Mouse (Mus musculus) layer of hippocampus, postnatal 25 days (tissue): ENCODE data around the gene Pga5. TPM values are rescaled to one million over a fixed set of nuclear protein-coding genes. Genes with fewer than 3 reads are reported as not detected.

Experiments used
- total RNA-seq, 2 experiments: library from RNA; stranded (reverse); gene quantifications; 2 replicates each; pipeline ENCODE4 v1.2.3; 2021

Gene Pga5
- total RNA-seq, 2 experiments from 2014 or later: not detected

Other genes starting within 250 kb of the Pga5 start
- 10 to 100 TPM; 76.2 to 78.9 TPM for gene Lrrc10b, start 220.6 kb downstream of the Pga5 start, total RNA-seq
- gene Ppp1r32, start 195.1 kb downstream of the Pga5 start, total RNA-seq: 1 to 10 TPM; 1.7 to 3.4 TPM
- 10 to 100 TPM; 65.9 to 72.2 TPM for gene Cpsf7, start 152.8 kb downstream of the Pga5 start, total RNA-seq
- 10 to 100 TPM; 52.4 to 60.0 TPM for gene Sdhaf2, start 151.9 kb downstream of the Pga5 start, total RNA-seq
- 10 to 100 TPM; 11.1 to 11.2 TPM for gene Tmem216, start 121.8 kb downstream of the Pga5 start, total RNA-seq
- 10 to 100 TPM; 10.9 to 13.1 TPM for gene Cyb561a3, start 100.9 kb downstream of the Pga5 start, total RNA-seq
- 10 to 100 TPM; 12.6 to 13.9 TPM for gene Tmem138, start 100.7 kb downstream of the Pga5 start, total RNA-seq
- gene Ddb1, start 72.7 kb downstream of the Pga5 start, total RNA-seq: 100 to 1,000 TPM; 196 to 211 TPM
- gene Tkfc, start 72.4 kb downstream of the Pga5 start, total RNA-seq: 10 to 100 TPM; 18.5 to 21.8 TPM
- gene Vwce, start 43.9 kb downstream of the Pga5 start, total RNA-seq: under 1 TPM; 0.14 to 0.22 TPM
- gene Vps37c, start 10.7 kb upstream of the Pga5 start, total RNA-seq: 10 to 100 TPM; 24.8 to 28.0 TPM
- under 1 TPM in 1 of 2 experiments, not detected in 1; 0.16 TPM for gene Cd5, start 60.9 kb upstream of the Pga5 start, total RNA-seq
- under 1 TPM; 0.25 to 0.49 TPM for gene Cd6, start 152.0 kb upstream of the Pga5 start, total RNA-seq
- gene Slc15a3, start 161.7 kb upstream of the Pga5 start, total RNA-seq: 1 to 10 TPM; 1.1 to 1.9 TPM
- gene Tmem132a, start 191.9 kb upstream of the Pga5 start, total RNA-seq: 100 to 1,000 TPM; 198 to 220 TPM
- 10 to 100 TPM; 47.6 to 59.2 TPM for gene Tmem109, start 203.9 kb upstream of the Pga5 start, total RNA-seq
- gene Prpf19, start 217.2 kb upstream of the Pga5 start, total RNA-seq: 100 to 1,000 TPM; 189 to 212 TPM
- gene Zp1, start 242.6 kb upstream of the Pga5 start, total RNA-seq: not detected